Mouse (Mus musculus): ENCODE data around the gene Cuedc2. TPM values are rescaled to one million over a fixed set of nuclear protein-coding genes. Genes with fewer than 3 reads are reported as not detected.

The Cuedc2 gene
- polyA plus RNA-seq, 1 experiment from 2014 or later: 405 TPM

DNA sequence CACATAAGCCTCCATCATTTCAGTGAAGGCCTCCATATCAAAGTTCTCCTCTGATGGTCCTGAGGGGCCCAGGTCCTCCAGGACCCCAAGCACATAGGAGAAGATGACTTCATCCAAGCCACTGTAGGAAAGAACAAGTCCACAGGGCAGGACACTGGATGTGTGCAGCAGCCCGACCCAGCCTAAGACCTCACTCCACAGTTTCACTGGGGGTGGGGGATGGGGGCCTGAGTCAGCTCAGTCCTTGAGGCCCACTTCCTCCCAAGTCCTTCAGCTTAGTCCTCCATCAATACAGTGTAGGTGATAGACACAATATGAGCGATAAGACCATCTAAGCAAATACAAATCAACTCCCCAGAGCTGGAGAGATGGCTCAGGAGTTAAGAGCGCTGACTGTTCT is 6.6 kb downstream of the Cuedc2 start:
- Histone ChIP-seq H3K27ac (ENCODE audit: low read depth, low read length) (no peak overlapping the region), H3K4me1 (ENCODE audit: control insufficient read depth, insufficient read depth, low read length) (peaks cover 16% of the 10 kb centered on the region), H3K9ac (ENCODE audit: low read length) (no peak overlapping the region), H3K9me3 (replicated peaks; ENCODE audit: control insufficient read depth, low read length) (no peaks in the 10 kb centered on the region), H3K4me3 (ENCODE audit: low read depth, low read length) (no peak overlapping the region), H3K27me3 (replicated peaks; ENCODE audit: control insufficient read depth, insufficient read depth, low read length) (no peaks in the 10 kb centered on the region), H3K36me3 (ENCODE audit: control insufficient read depth, insufficient read depth, low read length) (peaks cover 27% of the 10 kb centered on the region), H3K4me2 (ENCODE audit: low read length) (no peak overlapping the region)
- ATAC-seq (no peak), DNase-seq (ENCODE audit: low spot score) (no peak)
- WGBS: 87% methylated on average over 3 of the region's 3 CpGs

DNA sequence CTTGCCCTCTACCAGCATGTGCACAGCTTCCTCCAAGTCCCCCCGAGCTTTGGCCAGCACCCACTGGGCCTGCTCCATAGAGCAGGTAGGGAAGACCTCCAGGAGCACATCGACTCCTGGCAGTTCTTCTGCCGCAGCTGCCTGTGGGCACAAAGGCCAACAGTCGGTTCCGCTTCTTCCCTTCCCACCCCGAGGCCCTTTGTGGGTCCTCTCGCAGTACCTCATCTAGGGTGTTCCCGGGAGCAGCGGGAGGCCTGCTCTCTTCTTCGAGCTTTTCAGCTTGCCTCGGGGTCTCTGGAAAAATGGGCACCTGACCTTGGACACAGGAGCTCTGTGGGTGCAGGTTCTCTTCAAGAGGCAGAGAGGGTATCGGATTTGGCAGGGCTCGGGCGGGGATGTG is 7.2 kb downstream of the Cuedc2 start:
- Histone ChIP-seq H3K27me3 (replicated peaks; ENCODE audit: control insufficient read depth, insufficient read depth, low read length) (no peaks in the 10 kb centered on the region), H3K4me2 (ENCODE audit: low read length) (no peak overlapping the region), H3K27ac (ENCODE audit: low read depth, low read length) (no peak overlapping the region), H3K4me3 (ENCODE audit: low read depth, low read length) (no peak overlapping the region), H3K9ac (ENCODE audit: low read length) (no peak overlapping the region), H3K36me3 (ENCODE audit: control insufficient read depth, insufficient read depth, low read length) (peaks cover 27% of the 10 kb centered on the region), H3K4me1 (ENCODE audit: control insufficient read depth, insufficient read depth, low read length) (peaks cover 16% of the 10 kb centered on the region), H3K9me3 (replicated peaks; ENCODE audit: control insufficient read depth, low read length) (no peaks in the 10 kb centered on the region)
- DNase-seq (ENCODE audit: low spot score) (no peak), ATAC-seq (no peak)
- 94% methylated on average over 14 of the region's 14 CpGs for WGBS

DNA sequence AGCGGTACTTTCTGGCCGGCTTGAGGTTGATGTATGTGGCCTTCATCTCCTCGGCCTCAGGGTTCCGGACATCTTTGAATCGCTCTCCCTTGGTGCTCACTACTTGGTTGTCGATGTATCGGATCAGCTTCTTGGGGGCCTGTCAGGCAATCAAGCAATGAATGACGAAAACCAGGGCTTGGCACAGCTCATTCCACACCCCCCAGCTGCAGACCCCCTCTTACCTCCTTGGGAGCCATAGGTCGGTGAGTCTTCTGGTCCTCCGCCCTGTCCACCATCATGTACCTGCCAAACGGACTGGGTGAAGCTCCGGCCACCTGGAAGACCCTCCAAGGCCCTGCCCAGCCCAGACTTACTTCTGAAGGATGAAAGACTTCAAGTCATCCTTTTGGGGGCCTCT is 7.8 kb downstream of the Cuedc2 start:
- Histone ChIP-seq H3K27me3 (replicated peaks; ENCODE audit: control insufficient read depth, insufficient read depth, low read length) (no peaks in the 10 kb centered on the region), H3K4me2 (ENCODE audit: low read length) (no peak overlapping the region), H3K36me3 (ENCODE audit: control insufficient read depth, insufficient read depth, low read length) (peaks cover 27% of the 10 kb centered on the region), H3K4me3 (ENCODE audit: low read depth, low read length) (no peak overlapping the region), H3K9me3 (replicated peaks; ENCODE audit: control insufficient read depth, low read length) (no peaks in the 10 kb centered on the region), H3K4me1 (ENCODE audit: control insufficient read depth, insufficient read depth, low read length) (peaks cover 16% of the 10 kb centered on the region), H3K9ac (ENCODE audit: low read length) (no peak overlapping the region), H3K27ac (ENCODE audit: low read depth, low read length) (no peak overlapping the region)
- WGBS: 92% methylated on average over 12 of the region's 12 CpGs
- no peak for DNase-seq (ENCODE audit: low spot score)
- no peak for ATAC-seq

DNA sequence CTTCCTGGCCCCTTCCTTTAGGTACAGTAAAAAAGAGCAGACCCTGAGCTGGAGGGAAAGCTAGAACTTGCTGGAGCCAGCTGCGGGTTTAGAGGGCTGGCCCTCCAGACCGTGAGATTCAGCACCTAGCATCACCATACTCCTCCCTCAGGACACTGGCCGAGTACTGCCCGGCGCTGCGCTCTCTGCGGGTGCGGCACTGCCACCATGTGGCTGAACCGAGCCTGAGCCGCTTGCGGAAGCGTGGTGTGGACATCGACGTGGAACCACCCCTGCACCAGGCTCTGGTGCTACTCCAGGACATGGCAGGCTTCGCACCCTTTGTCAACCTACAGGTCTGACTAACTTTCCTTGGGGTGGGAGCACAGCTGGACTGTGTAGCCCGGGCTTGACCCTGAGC is 8.6 kb downstream of the Cuedc2 start:
- ATAC-seq (no peak), DNase-seq (ENCODE audit: low spot score) (peak; percentile 66)
- 6% methylated on average over 16 of the region's 16 CpGs for WGBS
- H3K4me3 ChIP-seq (ENCODE audit: low read depth, low read length): 0 out of 2 replicates have a peak overlapping the region, but pooled peaks have one; percentile 6
- no peak overlapping the region for H3K9ac ChIP-seq (ENCODE audit: low read length)
- peak overlapping the region; percentile 100 for H3K4me2 ChIP-seq (ENCODE audit: low read length)
- no peak overlapping the region for H3K27ac ChIP-seq (ENCODE audit: low read depth, low read length)
- no peaks in the 10 kb centered on the region for H3K27me3 ChIP-seq (replicated peaks; ENCODE audit: control insufficient read depth, insufficient read depth, low read length)
- no peaks in the 10 kb centered on the region for H3K9me3 ChIP-seq (replicated peaks; ENCODE audit: control insufficient read depth, low read length)
- peaks cover 21% of the 10 kb centered on the region for H3K4me1 ChIP-seq (ENCODE audit: control insufficient read depth, insufficient read depth, low read length)
- H3K36me3 ChIP-seq (ENCODE audit: control insufficient read depth, insufficient read depth, low read length): peaks cover 27% of the 10 kb centered on the region

DNA sequence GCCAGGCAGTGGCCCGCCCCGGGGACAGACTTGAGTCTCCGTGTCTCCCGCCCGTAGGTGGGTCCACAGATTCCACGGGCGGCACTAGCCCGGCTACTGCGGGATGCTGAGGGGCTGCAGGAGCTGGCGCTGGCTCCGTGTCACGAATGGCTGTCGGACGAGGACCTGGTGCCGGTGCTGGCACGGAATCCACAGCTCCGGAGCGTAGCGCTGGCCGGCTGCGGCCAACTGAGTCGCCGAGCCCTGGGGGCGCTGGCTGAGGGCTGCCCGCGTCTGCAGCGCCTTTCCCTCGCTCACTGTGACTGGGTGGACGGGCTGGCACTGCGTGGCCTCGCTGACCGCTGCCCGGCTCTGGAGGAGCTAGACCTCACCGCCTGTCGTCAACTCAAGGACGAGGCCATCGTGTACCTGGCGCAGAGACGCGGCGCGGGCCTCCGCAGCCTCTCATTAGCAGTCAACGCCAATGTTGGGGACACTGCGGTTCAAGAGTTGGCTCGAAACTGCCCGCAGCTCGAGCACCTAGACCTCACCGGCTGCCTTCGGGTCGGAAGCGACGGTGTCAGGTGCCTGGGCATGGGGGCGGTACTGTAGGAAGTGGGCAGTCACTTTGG is 9.4 kb downstream of the Cuedc2 start:
- Histone ChIP-seq H3K27me3 (replicated peaks; ENCODE audit: control insufficient read depth, insufficient read depth, low read length) (no peaks in the 10 kb centered on the region; the same call in 1 of the 2 replicates), H3K4me3 (ENCODE audit: low read depth, low read length) (peak overlapping the region; percentile 68), H3K4me1 (ENCODE audit: control insufficient read depth, insufficient read depth, low read length) (peaks cover 27% of the 10 kb centered on the region), H3K9ac (ENCODE audit: low read length) (peak overlapping the region; percentile 77), H3K4me2 (ENCODE audit: low read length) (peak overlapping the region; percentile 100), H3K9me3 (replicated peaks; ENCODE audit: control insufficient read depth, low read length) (no peaks in the 10 kb centered on the region), H3K36me3 (ENCODE audit: control insufficient read depth, insufficient read depth, low read length) (peaks cover 27% of the 10 kb centered on the region), H3K27ac (ENCODE audit: low read depth, low read length) (peak overlapping the region; percentile 96)
- 1% methylated on average over 54 of the region's 54 CpGs for WGBS
- ATAC-seq (peak; percentile 8; the same call in 1 of the 2 replicates), DNase-seq (ENCODE audit: low spot score) (no peak)

DNA sequence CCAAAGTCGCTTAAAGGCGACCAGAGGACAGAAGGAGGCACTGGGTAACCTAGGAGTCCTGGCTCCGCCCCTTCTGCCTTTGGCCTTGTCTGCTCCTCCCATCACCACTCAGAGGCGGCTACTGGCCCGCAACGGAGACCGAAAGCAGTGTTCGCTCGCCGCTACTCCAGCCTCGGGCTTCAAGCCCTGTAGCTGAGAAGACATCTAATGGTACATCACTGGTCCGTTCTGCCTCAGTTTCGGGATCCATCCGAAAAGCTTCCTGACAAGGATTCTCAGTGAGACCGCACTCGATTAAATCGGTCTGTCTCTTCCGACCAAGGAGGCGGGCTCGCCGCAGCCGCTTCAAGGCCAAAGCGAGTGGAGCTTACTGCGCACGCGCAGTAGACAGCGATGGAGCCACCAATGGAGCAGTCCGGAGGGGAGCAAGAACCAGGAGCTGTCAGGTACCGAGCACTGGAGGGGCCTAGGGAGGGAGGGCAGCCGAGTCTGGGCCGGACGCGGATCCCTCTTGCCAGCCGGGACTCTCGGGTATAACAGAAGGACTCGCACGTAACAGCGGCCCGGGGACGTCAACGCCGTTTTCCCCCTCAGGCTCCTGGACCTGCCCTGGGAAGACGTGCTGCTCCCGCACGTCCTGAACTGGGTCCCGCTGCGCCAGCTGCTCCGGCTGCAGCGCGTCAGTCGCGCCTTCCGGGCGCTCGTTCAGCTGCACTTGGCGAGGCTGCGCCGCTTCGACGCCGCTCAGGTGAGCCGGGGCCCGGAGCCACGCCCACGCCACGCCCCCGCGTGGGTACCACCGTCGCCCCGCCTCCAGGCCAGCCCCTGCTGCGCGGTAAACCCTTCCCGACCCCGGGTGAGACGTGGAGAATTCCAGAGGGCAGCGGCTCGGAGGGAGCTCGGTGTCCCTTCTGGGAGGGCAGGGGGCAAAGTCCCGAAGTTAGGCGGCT is 10.1 kb downstream of the Cuedc2 start, which contains the start of gene Fbxl15:
TSS of gene Fbxl15 (plus strand) at position 104 of the 950 bp plus-strand sequence.
- Histone ChIP-seq H3K4me2 (ENCODE audit: low read length) (peak within 1 kb of the TSS; percentile 100), H3K9ac (ENCODE audit: low read length) (peak within 1 kb of the TSS; percentile 77), H3K27me3 (replicated peaks; ENCODE audit: control insufficient read depth, insufficient read depth, low read length) (no peaks in the 10 kb centered on the region; the same call in 1 of the 2 replicates), H3K4me3 (ENCODE audit: low read depth, low read length) (peak within 1 kb of the TSS; percentile 68), H3K36me3 (ENCODE audit: control insufficient read depth, insufficient read depth, low read length) (peaks cover 27% of the 10 kb centered on the region), H3K27ac (ENCODE audit: low read depth, low read length) (peak within 1 kb of the TSS; percentile 96), H3K9me3 (replicated peaks; ENCODE audit: control insufficient read depth, low read length) (no peaks in the 10 kb centered on the region), H3K4me1 (ENCODE audit: control insufficient read depth, insufficient read depth, low read length) (peaks cover 28% of the 10 kb centered on the region)
- peak; percentile 90 for ATAC-seq
- peak; percentile 98 for DNase-seq (ENCODE audit: low spot score)
- under 1% methylated on average over 73 of the region's 81 CpGs for WGBS

DNA sequence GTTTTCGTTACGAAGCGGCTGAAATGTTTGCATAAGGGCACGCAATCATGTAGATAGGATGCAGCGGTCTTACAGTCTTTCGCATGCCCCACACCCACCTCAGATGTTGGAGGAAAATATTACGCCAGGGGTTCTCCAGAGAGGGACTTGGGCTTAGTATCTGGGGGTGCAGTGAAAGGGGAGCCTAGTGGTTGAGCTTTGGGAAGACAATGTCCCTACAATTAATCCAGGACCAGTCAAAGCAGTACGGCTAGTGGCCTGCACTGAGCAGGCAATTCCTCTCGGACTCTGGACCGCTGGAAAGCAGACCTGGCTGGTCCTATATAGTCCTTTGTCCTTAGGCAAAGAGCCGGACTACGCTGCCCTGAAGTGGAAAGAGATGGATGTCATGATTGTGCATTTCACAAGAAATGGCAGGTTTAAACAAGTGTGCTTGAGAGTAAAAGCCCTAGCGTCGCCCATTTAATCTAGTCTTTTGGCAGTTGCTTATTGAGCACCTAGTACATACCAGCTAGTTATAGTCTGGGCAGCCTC is 10.9 kb downstream of the Cuedc2 start:
- no peaks in the 10 kb centered on the region; the same call in 1 of the 2 replicates for H3K27me3 ChIP-seq (replicated peaks; ENCODE audit: control insufficient read depth, insufficient read depth, low read length)
- peak overlapping the region; percentile 68 for H3K4me3 ChIP-seq (ENCODE audit: low read depth, low read length)
- 29% methylated on average over 14 of the region's 14 CpGs for WGBS
- peak overlapping the region; percentile 96 for H3K27ac ChIP-seq (ENCODE audit: low read depth, low read length)
- H3K4me1 ChIP-seq (ENCODE audit: control insufficient read depth, insufficient read depth, low read length): peaks cover 33% of the 10 kb centered on the region
- DNase-seq (ENCODE audit: low spot score) (no peak), ATAC-seq (peak; percentile 0; the same call in 1 of the 2 replicates)
- no peaks in the 10 kb centered on the region for H3K9me3 ChIP-seq (replicated peaks; ENCODE audit: control insufficient read depth, low read length)
- peaks cover 26% of the 10 kb centered on the region for H3K36me3 ChIP-seq (ENCODE audit: control insufficient read depth, insufficient read depth, low read length)
- peak overlapping the region; percentile 100 for H3K4me2 ChIP-seq (ENCODE audit: low read length)
- H3K9ac ChIP-seq (ENCODE audit: low read length): peak overlapping the region; percentile 77

DNA sequence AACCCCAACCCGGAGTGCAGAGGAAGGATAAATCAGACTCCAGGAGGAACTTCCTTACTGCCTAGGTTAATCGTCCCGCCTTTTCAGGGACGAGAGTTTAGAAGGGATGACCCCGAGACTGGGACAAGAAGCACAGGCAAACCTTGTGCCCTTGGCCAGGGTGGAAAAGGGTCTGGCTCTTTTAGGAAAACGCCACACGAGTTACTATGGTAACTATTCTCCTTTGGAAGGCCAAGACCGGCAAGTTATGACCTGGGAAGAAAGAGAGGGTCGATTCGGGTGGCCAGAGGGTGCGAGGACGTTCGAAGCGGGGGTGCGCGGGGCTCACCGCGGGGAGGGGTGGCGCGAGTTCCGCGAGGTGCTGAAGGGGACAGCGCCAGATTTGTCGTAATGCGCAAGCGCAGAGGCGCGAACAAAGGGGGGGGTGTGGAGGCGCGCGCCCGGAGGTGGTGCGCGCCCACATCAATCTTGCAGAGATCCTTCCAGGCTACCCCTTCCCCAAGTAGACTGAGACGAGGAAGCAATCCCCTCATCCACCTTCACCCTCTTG is 11.7 kb downstream of the Cuedc2 start, which contains the start of gene Psd:
TSS of gene Psd (minus strand) at position 401 of the 550 bp plus-strand sequence.
- ATAC-seq: no peak
- H3K27ac ChIP-seq (ENCODE audit: low read depth, low read length): peak within 1 kb of the TSS; percentile 96

More for the DNA sequence above, 11.7 kb downstream of the Cuedc2 start, which contains the start of gene Psd:
- H3K4me1 ChIP-seq (ENCODE audit: control insufficient read depth, insufficient read depth, low read length): peaks cover 41% of the 10 kb centered on the region
- no peaks in the 10 kb centered on the region; the same call in 1 of the 2 replicates for H3K27me3 ChIP-seq (replicated peaks; ENCODE audit: control insufficient read depth, insufficient read depth, low read length)
- peak; percentile 84 for DNase-seq (ENCODE audit: low spot score)
- peak within 1 kb of the TSS; percentile 68 for H3K4me3 ChIP-seq (ENCODE audit: low read depth, low read length)
- peak within 1 kb of the TSS; percentile 77 for H3K9ac ChIP-seq (ENCODE audit: low read length)
- no peaks in the 10 kb centered on the region for H3K9me3 ChIP-seq (replicated peaks; ENCODE audit: control insufficient read depth, low read length)
- under 1% methylated on average over 35 of the region's 35 CpGs for WGBS
- H3K36me3 ChIP-seq (ENCODE audit: control insufficient read depth, insufficient read depth, low read length): peaks cover 18% of the 10 kb centered on the region
- peak within 1 kb of the TSS; percentile 100 for H3K4me2 ChIP-seq (ENCODE audit: low read length)
